Mouse (Mus musculus): ENCODE results near the gene Slc37a1.

The Slc37a1 gene

GRCm38 (mm10) chr17:31318906-31319767, 32.5 kb downstream of the Slc37a1 start:
- DNase-seq (ENCODE audit: low read depth): no peak

DNA sequence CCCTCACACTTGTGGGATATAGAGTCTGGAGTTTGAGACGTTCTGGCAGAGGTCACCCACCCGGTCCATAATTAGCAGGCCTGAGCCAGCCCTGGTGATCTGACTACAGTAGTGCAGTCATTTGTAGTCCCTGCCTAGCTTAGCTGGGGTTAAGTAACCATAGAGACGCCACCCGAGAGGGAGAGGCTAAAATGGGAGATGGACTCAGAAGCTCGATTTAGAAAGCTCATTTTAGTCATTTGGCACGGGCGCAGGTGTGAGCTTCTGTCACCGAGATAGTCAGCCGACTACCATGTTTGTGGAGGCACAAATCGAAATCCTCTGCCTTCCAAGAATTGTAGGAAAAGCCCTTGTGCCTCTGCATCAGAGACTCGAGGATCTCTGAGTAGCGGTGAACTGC, 34.8 kb downstream of the Slc37a1 start:
- no peak for DNase-seq (ENCODE audit: low read depth)

- no peak for DNase-seq (ENCODE audit: low read depth)
These were observed 35.9 kb downstream of the Slc37a1 start for GRCm38 (mm10) chr17:31322446-31322845.

GRCm38 (mm10) chr17:31323379-31323778, 36.8 kb downstream of the Slc37a1 start:
- no peak for DNase-seq (ENCODE audit: low read depth)

- DNase-seq (ENCODE audit: low read depth): no peak
These were observed 37.6 kb downstream of the Slc37a1 start for GRCm38 (mm10) chr17:31324227-31324626.

- DNase-seq (ENCODE audit: low read depth): no peak
These were observed 39.0 kb downstream of the Slc37a1 start for GRCm38 (mm10) chr17:31325451-31326219.

DNA sequence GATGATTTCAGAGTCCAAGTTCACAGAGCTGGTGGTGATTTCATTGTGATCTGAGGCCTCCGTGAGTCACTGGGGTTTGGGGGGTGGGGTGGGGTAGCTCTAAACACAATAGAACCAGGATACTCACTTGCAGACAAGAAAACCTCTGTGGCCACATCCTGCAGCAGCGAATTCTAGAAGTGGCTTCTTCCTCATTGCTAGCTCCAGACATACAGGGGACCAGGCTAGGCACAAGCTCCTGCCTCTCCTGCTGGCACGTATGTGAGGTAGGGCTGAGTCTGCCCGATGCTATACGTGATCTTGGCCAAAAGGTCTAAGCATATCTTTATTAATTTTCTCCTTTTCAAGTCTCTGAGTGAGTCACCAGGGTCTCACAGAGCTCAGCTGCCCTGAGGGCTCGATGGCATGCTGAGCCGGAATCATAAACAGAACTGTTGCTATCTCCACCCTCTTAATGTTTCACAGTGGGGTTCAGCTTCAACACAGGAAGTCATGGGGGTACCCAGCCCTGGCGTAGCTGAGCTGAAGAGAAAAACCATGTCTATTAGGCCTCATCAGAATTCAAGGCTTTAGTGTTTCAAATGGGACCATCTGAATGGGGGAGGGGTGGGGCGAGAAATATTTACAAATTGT, 39.7 kb downstream of the Slc37a1 start:
- no peak for DNase-seq (ENCODE audit: low read depth)

DNA sequence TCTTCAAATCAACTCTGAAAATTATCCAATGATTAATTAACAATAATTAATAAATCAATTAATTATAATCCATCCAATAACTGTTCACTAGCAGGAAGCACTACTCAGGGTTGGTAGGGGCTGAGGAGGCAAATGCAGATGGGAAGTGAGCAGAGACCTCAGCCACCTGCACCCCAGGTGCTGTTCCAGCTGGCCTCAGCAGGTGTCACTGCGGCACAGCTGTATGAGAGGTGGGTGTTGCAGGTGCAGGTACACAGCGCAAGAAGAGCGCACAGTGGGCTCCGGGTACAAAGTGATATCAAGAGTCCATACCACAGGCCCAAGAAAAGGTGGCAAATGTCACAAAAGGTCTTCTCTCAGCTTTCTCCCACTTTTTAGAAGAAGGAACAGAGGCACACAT, 41.9 kb downstream of the Slc37a1 start:
- DNase-seq (ENCODE audit: low read depth): no peak

GRCm38 (mm10) chr17:31330622-31331021, 44.0 kb downstream of the Slc37a1 start:
- DNase-seq (ENCODE audit: low read depth): peak; percentile 51

DNA sequence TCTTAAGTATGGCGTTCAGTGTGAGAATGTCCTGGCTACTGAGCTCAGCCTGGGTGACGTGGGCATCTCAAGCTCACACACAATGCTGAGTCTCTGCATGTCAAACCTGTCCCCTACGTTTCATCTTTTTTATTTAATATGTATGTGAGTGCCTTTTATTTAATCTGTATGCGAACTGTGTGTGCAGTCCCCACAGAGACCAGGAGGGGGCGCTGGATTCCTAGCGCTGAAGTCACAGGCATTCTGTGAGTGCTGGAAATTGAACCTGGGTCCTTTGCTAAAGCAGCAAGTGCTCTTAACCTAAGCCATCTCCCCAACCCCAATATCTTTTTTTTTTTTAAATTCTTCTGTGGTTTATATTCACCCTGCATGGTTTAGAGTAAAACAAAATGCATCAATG, 44.7 kb downstream of the Slc37a1 start:
- no peak for DNase-seq (ENCODE audit: low read depth)

DNA sequence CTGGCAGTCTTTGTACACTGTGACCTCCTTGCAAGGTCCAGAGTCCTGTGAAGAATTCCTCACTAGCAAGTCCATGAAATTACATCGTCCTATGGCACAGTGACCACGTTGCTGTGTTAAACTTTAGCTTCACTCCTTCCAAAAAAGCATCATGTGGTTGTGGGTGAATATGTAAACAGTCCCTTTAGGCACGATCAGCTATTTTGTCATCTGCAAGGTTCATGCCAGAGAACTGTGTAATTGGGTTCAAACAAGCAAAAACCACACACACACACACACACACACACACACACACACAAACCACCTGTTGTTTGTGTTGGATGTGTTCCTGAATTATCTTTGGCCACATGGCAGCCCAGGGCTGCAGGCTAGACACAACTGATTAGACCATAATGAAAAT, 45.3 kb downstream of the Slc37a1 start:
- no peak for DNase-seq (ENCODE audit: low read depth)

DNA sequence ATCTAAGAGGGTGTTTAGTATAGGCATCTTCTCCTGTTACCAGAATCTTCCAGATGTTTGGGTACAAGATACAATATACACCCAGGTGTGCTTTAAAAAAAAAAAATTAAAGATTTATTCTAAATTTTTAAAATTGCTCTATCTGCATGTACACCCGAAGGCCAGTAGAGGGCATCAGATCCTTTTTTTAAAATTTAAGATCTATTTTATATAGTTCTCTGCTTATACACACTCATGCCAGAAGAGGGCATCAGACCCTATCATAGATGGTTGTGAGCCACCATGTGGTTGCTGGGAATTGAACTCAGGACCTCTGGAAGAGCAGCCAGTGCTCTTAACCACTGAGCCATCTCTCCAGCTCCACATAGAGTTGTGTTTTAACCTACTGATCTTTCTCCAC, 45.7 kb downstream of the Slc37a1 start:
- peak; percentile 32 for DNase-seq (ENCODE audit: low read depth)

DNA sequence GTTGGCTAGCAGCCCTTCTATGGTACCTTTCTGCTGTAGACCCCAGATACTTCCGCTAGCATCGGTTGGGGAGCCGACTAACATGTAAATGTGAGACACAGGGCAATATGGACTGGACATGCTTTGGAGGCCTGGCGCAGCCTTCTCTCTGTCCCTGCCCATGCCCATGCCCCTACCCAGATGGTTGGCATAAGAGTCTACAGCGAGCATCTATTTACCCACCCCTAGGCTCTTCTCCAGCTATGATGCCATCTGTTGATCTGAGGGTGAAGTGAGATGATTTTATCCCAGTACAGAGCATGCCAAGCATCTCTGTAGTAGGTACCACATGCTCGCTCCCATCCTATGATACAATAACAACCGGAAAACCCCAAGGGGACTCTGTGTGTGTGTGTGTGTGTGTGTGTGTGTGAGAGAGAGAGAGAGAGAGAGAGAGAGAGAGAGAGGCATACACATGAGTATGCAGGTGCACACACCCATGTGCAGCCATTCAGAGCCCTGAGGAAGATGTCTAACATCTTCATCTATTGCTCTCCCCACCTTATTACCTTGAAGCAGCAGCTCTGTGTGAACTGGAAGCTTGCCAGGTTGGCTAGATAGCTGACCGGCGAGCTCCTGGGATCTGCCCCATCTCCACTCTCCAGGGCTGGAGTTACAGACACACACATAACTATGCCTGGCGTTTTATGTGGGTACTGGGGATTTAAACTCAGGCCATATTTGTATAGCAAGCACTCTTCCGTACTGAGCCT, 48.1 kb downstream of the Slc37a1 start:
- no peak for DNase-seq (ENCODE audit: low read depth)

DNA sequence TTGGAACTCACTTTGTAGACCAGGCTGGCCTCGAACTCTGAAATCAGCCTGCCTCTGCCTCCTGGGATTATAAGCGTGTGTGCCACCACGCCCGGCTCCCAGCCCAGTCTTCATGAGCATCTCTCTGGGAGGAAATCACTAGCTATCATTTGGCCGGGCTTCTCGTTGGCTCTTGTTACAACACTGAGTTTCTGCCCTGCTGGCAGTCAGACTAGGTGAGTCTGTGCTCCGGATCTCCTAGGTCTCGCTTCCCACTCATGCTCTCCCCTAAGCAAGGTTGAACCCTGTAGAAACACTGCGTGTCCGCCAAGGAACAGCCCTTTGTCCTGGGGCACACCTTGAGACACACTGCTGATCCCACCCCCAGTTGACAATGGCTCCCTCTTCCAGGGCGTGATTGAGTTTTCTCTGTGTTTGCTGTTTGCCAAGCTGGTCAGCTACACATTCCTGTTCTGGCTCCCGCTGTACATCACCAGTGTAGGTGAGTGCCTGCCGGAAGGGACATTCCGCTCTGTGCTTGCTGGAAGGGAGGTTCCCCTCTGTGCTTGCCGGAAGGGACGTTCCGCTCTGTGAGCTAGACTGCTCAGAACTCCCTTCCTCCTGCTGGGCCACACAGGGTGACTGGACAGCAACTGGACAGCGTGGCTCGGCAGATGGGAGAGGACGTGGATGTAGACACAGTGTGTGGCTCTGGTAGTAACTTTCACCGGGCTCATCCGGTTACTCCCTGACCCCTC, 48.9 kb downstream of the Slc37a1 start:
- no peak for DNase-seq (ENCODE audit: low read depth)

GRCm38 (mm10) chr17:31339769-31340168, 53.2 kb downstream of the Slc37a1 start:
- no peak for DNase-seq (ENCODE audit: low read depth)

GRCm38 (mm10) chr17:31342191-31342590, 55.6 kb downstream of the Slc37a1 start:
- no peak for DNase-seq (ENCODE audit: low read depth)

DNA sequence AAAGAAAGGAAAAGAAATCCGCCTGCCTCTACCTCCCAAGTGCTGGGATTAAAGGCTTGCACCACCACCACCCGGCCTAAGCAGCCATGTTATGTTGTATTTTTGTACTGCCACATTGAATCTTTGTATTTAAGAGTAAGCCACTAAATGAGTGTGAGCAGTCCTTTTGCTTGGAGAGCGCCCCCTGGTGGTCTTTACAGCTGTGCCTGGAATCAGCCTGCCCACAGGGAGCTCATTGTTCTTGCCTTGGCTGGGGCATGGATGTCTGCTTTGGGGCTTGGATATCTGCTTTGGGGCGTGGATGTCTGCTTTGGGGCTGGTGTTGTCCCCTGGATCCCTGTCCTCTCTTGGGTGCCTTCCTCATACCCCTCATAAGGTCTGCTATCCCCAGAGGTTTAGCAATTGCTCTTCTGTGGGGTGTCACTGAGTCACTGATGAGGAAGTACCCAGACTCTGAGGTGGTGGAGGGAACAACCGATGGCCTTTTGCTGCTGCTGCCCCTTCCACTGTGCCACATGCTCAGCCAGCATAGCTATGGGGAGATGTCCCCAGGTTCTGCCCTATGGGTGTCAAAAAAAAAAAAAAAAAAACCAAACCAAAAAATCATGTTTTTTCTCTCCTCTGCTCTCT, 57.7 kb downstream of the Slc37a1 start:
- DNase-seq (ENCODE audit: low read depth): peak; percentile 51

GRCm38 (mm10) chr17:31344816-31345215, 58.2 kb downstream of the Slc37a1 start:
- no peak for DNase-seq (ENCODE audit: low read depth)

GRCm38 (mm10) chr17:31348129-31348528, 61.5 kb downstream of the Slc37a1 start:
- DNase-seq (ENCODE audit: low read depth): no peak

DNA sequence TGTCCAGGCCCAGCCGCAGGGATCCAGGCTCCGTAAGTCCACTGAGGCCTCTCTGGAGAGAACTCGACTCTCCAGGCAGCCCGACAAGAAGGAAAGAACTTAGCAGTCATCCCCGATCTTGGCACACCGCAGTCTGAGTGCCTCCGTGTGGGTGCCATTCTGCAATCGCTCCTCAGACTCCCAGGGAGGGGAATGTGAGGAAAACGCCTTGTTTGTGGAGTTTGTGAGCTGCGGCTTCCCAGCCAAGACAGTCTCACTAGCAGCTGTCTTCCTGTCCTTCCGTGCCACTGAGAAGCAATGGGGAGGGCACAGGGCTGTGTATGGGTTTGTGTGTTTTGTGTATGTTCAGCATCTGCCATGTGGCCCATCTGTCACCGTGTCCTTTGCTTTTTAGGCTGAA, 62.8 kb downstream of the Slc37a1 start:
- no peak for DNase-seq (ENCODE audit: low read depth)

- DNase-seq (ENCODE audit: low read depth): no peak
These were observed 65.4 kb downstream of the Slc37a1 start for GRCm38 (mm10) chr17:31351984-31352383.
